Mouse (Mus musculus): ENCODE data around the gene Unc5c. TPM values are rescaled to one million over a fixed set of nuclear protein-coding genes. Genes with fewer than 3 reads are reported as not detected.

Gene Unc5c
- polyA plus RNA-seq, 2 experiments from 2014 or later, result 0.13 to 0.16 TPM

DNA sequence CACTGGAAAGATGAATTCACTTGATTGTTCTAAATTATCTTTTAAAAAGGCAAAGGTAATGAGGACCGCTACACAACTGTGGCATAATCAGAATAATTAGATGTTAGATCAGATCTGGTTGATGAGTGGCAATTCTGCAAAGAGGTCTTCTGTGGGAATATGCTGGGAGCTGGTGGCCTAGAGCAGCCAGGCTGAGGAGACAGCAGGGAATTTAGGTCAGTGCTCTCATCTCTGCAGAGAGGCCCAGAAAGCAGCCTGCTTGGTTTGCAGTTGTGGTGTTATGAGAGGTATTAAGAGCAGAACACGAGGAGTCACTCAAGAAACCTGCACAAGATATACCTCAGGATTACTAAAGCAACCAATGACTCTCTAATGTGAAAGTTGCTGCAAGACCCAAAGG, 133.9 kb downstream of the Unc5c start:
- ATAC-seq, result no peak

DNA sequence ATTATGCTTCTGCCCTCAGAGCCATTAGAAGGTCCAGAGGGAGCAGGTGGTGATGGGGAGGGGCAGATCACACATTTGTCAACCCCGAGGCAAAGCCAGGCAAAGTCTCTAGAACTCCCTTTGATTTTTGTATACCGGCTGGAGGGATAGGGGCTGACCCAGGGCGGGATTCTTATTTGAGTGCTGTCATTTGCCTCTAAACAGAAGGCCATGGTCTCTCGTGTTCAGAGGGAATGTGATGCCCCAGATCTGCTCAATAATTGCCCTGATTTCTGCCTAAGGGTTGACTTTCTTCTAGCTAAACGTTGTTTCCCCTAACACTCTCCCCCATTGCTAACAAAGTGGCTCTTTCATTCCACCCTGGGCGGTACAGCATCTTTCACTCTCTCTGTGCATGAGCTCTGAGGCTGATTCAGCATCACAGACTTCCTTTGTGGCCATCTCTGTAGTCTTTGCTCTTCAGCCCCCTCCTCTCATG, 136.1 kb downstream of the Unc5c start:
- no peak for ATAC-seq

DNA sequence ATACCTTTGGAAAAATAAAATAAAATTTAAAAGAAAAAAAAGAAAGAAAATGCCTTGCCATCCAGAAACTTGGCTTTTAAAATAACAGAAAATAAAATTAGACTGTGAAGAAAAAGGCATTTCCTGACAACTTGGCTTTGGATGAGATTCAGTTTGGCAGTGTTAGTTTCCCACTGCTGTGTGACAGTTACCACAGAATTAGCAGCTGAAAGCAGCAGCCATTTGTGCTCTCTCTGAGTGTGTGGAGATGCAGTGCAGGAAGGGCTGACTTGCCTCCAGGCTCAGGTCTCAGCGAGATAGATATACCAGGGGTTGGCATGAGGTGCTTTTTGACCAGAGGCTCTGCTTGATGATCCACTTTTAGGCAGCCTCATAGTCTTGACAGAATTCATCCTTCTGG, 151.7 kb downstream of the Unc5c start:
- no peak for ATAC-seq

DNA sequence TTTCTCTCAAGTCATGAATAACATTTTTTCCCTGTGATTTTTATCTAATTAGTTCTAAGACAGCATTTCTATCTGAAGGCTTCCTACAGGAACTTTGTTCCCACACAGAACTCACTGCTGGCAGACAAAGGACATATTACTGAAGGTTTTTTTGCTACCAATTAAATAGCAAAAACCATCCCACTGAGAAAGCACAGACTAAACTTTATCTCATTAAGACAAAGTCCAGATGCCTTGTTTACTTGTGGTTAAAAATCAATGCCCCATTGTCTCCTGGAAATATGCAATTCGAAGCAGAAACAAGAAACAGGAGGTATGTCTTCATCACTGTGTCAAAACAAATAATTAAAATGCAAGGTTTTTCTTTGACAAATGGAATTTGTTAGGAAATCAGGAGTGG, 153.7 kb downstream of the Unc5c start:
- no peak for ATAC-seq

DNA sequence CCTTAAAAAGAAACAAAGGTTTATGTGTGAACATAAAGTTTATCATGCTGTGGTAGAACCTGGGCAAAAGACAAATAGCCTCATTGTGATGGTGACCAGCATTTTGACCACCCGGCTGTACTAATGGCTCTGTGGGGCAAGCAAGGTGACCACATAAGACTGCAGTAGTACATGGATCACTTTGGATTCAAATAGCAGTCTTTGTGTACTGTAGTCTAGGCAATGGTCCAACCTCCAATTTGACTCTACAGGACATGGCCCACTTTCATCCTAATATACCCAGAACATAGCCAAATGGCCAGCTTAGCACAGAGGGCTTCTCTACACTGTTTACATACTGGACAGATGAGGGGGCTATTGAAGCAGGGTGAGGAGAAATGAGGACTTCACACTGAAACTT, 156.5 kb downstream of the Unc5c start:
- ATAC-seq, result no peak

DNA sequence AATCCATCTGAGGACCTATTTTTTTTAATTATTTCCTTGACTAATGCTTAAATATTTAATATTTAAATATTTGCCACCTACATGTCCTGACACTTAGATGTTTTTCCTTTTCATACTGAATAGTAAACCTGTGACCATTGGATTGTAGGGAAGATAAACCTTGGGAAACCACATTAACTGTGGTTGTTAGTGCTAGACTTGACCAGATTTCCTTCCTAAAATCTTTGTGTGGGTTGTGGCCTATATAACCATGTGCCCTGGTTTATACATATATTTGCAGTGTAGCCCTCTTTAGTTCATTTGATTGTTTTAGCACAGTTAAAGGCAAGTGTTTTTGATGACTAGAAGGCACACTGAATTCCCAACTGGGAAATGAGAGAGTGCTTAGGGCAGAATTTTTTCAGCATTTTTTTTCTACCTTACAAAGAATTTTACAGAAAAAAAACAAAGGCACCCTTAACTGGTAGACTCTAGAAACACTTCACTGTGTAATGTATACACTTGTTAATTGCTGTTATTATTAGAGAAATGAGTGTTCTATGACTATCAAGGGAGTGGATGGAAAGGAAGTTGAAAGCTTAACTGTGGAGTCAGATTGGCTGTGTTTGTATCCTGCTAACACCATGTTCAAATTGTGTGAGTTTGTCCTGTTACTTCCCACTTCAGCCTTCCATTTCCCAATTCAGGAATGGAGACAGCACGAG, 162.1 kb downstream of the Unc5c start:
- ATAC-seq, result no peak

DNA sequence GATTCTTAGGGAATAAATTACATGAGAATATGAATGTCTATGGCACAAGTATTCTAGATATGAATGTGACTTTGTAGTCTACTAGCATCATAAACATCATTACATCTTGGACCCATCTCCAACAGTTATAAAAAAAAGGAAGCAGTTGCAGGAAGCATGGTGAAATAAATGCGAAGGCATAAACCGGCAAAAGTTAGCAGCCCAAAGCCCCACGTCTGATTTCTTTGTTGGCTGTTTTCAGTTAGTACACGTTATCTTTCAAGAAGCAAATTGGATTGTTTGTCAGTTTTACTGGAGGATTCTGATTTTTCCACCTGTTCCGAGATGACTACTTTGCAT, 162.6 kb downstream of the Unc5c start:
- no peak for ATAC-seq

DNA sequence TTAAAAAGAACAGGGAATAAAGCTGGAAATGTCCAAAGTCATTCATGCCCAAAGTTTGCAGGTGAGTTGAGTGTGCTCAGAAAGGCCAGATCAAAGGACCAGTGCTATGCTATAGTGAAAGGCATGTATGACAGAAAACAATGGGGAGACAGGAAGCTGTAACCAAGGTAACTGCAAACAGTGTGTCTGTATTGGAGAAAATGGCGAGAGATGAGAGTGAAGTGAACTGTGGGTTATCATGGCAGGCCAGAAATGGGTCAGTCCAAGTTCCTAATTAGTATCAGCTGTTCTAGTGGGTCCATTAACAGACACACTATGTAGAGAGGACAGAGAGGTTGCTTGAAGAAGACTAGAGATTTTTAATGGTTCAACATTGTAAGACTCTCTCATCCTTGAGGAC, 164.4 kb downstream of the Unc5c start:
- ATAC-seq, result no peak

DNA sequence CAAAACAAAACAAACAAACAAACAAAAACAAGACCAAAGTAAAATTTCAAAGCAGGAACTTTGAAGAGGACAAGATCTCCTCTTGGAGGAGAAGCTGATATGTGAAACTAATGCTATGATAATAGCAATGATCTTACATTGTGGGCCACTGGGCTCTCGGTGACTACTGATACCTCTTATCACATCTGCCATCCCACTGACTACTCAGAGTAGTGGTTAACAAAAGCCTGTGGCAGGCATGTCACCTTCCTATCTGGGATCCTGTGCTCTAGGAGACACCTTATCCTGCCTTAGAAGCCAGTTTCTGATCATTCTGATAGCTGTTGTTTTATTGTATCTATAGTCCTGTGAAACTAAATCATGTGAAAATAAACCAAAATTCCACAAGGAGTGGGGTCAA, 172.9 kb downstream of the Unc5c start:
- ATAC-seq, result no peak

DNA sequence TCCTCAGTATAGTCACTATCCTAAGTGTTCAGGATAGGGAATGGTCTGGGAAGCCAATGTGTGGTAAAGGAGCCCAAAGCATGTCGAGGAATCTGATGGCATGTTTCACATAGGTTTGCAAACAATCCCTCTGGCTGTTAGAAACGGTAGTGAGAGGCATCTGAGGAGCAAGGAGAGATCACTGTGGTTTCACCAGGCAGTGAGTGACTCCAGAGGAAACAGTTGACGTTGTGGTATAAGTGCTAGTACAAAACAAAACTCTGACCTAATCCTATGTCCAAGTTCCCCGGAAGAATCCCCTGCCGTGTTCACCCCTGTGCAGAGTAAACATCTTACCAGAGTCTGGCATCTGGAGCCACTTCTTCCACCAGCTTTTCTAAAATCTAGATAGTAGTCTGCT, 179.2 kb downstream of the Unc5c start:
- ATAC-seq, result no peak

DNA sequence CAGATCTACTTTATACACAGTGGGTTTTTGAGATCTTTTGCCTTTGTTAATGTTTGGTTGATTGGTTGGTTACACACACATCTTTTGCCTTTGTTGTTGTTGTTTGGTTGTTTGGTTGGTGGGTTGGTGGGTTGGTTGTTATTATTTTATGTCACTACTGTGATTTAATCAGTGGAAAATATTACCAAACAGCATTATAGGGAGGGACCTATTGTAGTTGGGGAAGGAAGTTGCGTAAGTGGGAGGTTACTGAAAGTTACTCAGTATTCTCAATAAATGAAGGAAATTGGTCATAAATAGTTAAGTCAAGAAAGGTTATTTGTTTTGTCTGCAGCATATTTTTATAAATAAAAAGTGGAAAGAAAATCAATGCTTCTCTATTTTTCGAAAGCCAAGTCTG, 181.6 kb downstream of the Unc5c start:
- ATAC-seq, result no peak

DNA sequence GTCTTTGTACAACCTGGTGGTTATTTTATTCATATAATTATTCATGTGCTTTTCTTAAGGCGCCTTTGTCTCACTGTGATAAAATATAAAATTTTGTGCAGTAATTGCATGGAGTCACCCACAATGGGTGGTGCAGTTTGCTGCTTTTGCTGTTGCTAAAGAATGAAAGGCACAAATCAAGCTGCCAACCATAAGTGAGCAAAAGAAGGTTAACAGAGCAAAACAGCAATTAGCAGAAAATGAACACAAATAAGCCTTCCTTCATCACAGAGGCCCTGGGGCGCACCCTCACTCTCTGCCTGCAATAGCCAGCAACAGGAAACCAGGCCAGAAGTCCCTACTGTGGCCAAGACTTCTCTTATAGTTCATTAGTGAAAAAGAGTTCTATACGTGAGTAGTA, 185.6 kb downstream of the Unc5c start:
- no peak for ATAC-seq

DNA sequence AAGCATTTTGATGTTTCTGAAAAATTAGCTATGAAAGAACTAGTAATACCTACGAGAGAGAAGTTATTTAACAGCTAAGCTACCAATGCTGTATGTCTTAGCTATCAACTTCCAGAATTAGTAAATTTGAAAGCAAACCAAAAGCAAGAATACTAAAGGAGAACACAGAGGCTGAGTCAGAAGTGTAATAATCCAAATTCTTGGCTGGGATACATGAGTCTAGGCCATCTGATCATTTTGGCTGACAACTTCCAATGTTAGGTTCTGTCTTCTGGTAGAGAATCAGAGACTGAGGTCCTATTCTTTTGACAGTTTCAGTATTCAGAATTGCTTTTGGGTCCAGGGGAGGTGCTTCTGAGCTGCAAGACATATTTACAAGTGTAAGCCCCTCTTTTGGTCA, 188.9 kb downstream of the Unc5c start:
- no peak for ATAC-seq

DNA sequence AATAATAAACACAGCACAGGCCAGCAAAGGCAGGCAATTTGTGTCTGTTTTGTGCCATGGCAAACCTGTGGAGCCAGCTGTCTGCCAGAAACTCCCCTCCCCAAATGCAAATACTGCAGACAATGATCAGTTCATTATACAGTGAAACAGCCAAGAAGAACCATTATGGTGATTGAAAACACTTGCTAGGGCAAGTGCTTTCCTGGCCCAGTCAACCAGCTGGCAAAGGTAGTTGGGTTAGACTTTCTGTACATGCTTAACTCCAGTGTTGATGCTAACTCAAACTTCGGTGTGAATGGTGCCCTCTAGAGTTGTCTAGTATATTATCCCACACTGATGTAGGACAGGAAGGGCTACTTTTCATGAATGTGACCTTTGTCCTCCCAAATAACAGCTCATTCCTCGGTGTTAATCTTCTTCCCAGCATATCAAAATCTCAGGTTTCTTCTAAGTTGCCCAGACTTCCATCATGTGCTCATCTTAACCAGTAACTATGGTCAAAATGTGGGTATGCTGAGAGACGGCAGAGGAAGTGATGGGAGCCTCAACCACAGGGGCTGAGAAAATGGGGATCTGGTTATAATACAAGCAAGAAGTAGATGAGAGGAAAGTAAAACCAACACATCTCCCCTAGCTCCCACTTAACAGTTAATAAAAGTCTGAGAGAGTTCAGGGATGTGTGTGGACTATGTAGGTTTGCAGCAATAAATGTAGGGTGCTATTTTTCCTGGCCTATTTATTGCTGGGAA, 194.2 kb downstream of the Unc5c start:
- ATAC-seq, result no peak

DNA sequence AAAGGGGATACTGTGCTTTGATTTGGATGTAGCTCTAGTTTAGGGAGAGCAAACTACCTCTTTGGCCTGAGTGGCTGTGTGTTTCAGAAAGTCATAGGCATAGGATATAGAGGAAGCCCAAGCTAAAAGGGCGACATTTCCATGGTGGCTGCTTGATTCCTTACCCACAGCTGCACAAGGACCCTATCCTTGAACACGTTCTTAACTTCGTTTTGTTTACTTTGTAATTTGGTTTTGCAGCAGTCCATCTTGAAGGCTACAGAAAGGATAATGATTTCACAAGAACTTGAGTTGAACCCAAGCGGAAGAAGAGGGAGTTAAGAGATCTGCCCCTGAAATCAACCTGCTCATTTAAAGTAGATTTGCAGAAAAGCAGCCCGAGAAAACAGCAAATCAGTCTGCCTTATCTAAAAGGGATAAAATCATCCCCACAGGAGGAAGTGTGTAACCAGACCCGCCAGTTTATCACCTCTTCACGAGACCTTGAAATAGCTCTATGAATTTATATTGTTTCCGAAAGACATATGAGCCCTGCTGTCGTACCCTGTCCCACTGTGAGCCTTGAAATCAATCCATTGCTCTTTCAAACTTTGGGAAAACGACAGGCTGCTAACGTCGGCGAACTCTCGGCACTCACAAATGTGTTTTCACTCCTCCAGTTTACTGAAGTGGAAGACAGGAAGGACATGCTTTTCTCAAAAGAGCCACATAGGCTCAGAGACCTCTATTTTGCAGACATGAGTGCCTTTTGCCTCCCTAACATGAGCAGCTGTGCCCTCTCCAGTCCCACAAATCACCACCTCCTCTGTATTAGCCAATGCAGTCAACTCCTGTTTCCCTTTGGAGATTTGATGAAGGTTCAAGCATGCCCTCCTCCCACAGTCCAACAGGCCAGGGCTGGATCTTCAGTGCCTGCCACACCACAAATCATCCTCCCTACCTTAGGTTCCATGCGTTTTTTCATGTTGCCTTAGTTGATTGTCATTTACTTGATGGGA, 195.3 kb downstream of the Unc5c start:
- ATAC-seq, result no peak

DNA sequence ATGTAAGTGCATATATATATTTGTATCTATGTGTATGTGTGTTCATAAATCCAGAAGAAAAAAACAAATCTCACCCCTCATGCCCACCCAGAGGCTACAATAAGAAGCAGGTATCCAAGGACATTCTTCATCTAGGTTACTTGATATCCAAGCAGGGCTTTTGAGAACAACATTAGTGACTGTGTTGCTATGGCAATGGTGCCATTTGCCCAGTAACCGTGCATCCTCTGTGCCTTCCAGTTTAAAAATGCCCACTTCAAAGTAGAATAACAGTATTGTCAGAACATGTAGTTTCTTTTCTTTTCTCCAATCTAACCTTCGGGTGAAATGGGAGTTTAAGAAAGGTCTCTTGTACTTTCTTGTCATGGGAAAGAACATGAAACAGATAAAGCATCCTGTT, 224.1 kb downstream of the Unc5c start:
- ATAC-seq, result no peak

DNA sequence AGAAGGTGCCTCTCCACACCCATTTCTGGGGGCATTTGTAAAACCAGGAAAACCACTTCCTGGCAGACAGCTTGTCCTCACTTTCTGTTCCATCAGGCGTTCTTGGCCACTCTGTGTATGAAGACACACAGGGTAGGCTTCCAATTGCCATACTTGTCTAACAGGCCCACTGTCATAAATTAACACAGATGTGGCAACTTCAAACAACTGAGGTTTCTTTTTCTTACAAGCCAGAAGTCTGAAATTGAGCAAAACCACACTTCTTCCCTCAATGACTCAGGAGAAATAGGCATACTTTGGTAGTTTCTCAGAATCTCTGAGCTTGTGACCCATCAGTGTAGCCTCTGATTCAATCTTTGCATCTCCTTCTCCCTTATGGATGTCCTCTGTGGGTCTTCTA, 225.7 kb downstream of the Unc5c start:
- no peak for ATAC-seq

DNA sequence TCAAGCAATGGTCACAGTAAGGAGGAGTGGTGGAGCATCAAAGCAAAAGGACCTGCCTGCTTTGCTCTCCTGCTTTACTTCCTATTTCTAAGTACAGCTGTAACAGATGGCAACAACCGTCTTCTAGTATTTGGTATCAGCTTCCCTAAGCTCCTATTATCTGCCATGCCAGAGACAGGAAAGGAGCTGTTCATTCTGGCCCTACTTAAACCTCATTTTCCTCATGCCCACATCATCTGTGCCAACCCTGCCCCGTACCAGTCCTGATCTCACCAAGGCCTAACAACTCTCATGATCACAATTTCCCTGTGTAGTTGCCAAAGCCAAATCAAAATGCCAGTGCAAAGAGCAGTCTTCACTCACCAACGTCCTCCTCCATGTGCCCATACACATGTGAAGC, 226.4 kb downstream of the Unc5c start:
- no peak for ATAC-seq

DNA sequence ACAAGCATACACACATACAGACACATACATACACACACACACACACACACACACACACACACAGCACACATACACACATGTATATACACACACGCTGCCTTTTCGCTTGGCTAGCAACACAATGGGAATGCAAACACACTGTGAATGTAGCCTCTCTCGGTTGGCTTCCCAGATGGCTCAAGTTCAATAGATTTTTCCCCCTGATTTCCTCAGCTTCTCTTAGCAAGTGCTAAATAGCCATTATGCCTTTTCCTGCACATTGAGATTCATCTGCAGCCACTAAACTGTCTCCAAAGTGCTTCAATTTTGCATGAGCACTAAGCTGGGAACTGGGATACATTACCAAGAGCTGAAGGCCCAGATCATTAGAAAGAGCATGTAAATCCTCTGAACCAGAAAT, 226.8 kb downstream of the Unc5c start:
- no peak for ATAC-seq

DNA sequence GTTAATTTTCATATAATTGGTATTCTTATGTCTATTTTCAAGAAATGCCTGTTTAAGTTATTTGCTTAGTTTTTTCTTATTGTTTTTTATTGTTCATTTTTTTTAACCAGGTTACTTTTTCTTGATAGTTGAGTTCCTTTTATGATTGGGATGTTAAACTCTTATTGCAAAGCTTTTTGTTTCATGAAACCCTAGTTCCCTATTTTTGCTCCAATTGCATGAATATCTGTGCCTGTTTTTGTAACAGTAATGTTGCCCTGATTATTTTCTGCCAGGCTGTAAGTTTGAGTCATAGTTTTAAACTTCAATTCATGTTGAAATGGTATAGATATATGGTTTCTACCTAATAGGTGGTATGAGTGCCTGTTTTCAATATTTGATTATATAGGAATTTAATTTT, 234.2 kb downstream of the Unc5c start:
- no peak for ATAC-seq

DNA sequence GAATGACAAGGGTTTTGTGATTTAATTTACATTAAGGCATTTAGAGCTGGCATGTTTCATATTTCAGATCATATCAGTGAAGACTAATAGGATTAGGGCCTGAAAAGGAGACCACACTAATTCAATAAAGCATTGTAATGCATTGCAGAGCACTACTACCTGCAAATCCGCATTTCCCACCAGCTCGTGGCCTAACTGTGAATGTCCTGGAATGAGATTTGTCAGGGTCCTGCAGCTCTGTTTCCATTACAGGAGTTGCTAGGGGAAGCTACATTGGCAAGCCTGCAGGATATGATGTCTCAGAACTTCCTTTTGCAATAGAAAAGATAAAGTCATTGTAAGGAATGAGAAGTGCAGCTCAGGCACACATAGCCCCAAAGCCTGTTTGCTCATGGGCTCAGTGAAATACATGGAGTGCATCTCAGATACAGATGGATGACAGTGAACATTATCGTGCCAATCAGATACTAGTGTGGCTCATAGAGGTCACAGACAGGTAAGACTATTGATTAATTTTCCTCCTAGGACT, 236.4 kb downstream of the Unc5c start:
- ATAC-seq, result no peak

DNA sequence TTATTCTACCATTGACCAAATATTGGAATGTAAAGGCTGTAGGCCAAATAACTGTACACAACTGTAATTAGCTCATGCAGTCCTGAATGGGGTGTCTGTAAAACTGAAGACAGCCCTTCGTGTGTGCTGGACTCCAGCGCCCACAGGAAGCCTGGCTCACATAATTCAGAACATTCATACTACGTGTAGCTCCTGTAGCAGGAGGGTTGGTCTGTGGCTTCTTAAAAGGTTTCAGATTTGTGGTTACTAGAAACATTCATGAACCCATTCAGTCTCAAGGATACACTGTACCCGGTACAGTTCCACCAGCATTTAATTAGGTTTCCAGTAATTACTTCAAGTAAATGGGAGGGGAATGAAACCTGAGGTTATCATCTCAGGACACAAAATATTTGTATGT, 246.6 kb downstream of the Unc5c start:
- no peak for ATAC-seq

DNA sequence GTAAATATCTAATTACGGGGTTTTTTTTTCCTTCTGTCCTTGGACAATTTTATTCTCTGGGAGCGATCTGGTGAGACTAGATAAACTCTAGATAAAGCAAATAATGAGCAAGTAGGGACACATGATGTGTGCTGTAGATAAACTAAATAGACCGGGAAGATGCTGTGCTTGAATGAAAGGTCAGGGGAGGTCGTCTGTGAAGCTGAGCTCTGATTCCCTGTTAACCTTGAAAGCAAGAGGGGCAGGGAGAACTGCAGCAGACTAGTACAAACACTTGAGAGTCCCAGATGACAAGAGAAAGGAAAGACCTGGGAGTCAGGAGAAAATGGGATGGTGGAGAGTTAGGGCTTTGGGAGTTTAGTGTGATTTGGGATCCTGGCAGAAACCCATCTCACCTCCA, 251.4 kb downstream of the Unc5c start:
- ATAC-seq, result no peak

All from CD4-positive, CD25-positive, alpha-beta regulatory T cell, adult 4 months (primary cell).